Mouse (Mus musculus) liver, embryonic 14.5 days (tissue): ENCODE results near the gene Brd2. TPM values are rescaled to one million over a fixed set of nuclear protein-coding genes. Genes with fewer than 3 reads are reported as not detected.

Experiments used
- ATAC-seq: fragments of 200-750 bp; cut with Nextera tagmentation; 2 replicates; pipeline ENCODE4 v1.8.0; 2017; ENCODE audit warnings: moderate number of reproducible peaks, mild to moderate bottlenecking, moderate library complexity; ENCODE audit not compliant: insufficient read depth
- DNase-seq, 3 experiments: peaks; one replicate each; pipeline ENCODE4 v3.0.0-alpha.2; 2012 to 2013; ENCODE audit warnings: low read depth in 3 of 3, low spot score in 3 of 3
- H3K27ac ChIP-seq: fragments of 300-500 bp; sonication (generic); 2 replicates; pipeline ENCODE4 v1.5.1; 2014; ENCODE audit warnings: moderate library complexity, mild to moderate bottlenecking, control low read depth, inconsistent platforms
- H3K27me3 ChIP-seq: fragments of 300-500 bp; sonication (generic); 2 replicates; pipeline ENCODE4 v1.6.1; 2014; ENCODE audit warnings: mild to moderate bottlenecking, low read length, moderate library complexity; ENCODE audit not compliant: control insufficient read depth, insufficient read depth
- H3K36me3 ChIP-seq: fragments of 300-500 bp; sonication (generic); replicated peaks from 2 replicates; pipeline ENCODE4 v1.6.1; 2014; ENCODE audit warnings: low read depth; ENCODE audit not compliant: control insufficient read depth, insufficient read depth
- H3K4me1 ChIP-seq, 2 experiments: fragments of 200-500 bp in 1 of 2; fragments of 300-500 bp in 1 of 2; sonication (generic) in 1 of 2; replicated peaks; 2 replicates each; pipeline ENCODE4 v1.6.1; 2012 to 2014; ENCODE audit warnings: antibody characterized with exemption in 1 of 2, inconsistent platforms in 1 of 2, low read length in 1 of 2; ENCODE audit not compliant: control insufficient read depth in 2 of 2, insufficient read depth in 2 of 2
- H3K4me2 ChIP-seq: fragments of 300-500 bp; sonication (generic); 2 replicates; pipeline ENCODE4 v1.6.1; 2014; ENCODE audit warnings: low read depth, mild to moderate bottlenecking, control low read depth, moderate library complexity
- H3K4me3 ChIP-seq, 2 experiments: fragments of 200-500 bp in 1 of 2; fragments of 300-500 bp in 1 of 2; sonication (generic) in 1 of 2; 2 replicates each; pipeline ENCODE4 v1.5.1; 2012 to 2014; ENCODE audit warnings: low read depth in 2 of 2, low read length in 2 of 2, mild to moderate bottlenecking in 2 of 2, control low read depth in 1 of 2, inconsistent platforms in 1 of 2, moderate library complexity in 1 of 2; ENCODE audit not compliant: insufficient read depth in 1 of 2
- H3K9ac ChIP-seq: fragments of 300-500 bp; sonication (generic); replicated peaks from 2 replicates; pipeline ENCODE4 v1.6.1; 2014; ENCODE audit warnings: mild to moderate bottlenecking, control low read depth, moderate library complexity
- H3K9me3 ChIP-seq: fragments of 300-500 bp; sonication (generic); 2 replicates; pipeline ENCODE4 v1.6.1; 2016; ENCODE audit warnings: low read length, mixed read lengths; ENCODE audit not compliant: control insufficient read depth
- CTCF ChIP-seq: IDR thresholded peaks from 2 replicates; pipeline ENCODE4 v1.5.1; 2016; ENCODE audit warnings: antibody characterized with exemption, low read depth, control low read depth
- EP300 ChIP-seq: IDR thresholded peaks from 2 replicates; pipeline ENCODE4 v1.6.1; 2016; ENCODE audit warnings: antibody characterized with exemption, low read depth
- WGBS: fragments of 180-500 bp; shearing (Covaris S2); extraction: QIAGEN DNeasy Blood & Tissue Kit; methylation state at CpG from one replicate; pipeline ENCODE4 v1.1.7; 2014; ENCODE audit not compliant: insufficient replicate concordance; 5-methylcytosine and 5-hydroxymethylcytosine counted together
- polyA plus RNA-seq, 2 experiments: library from polyadenylated mRNA; depleted of rRNA in 1 of 2; stranded (reverse) in 1 of 2; unstranded in 1 of 2; fragments of >200 nt; fragmentation: Nextera tagmentation in 1 of 2; extraction: Ambion mirVana in 1 of 2; gene quantifications; 2 replicates each; pipeline versions ENCODE4 v1.2.1 to v1.2.3; 2012 to 2014

Gene Brd2
- polyA plus RNA-seq (2012; rRNA removed), result 46.8 and 48.7 TPM in 2 replicates
- polyA plus RNA-seq (2014; fragmentation: Nextera tagmentation; extraction: Ambion mirVana), result 28.8 and 37.5 TPM in 2 replicates

- no peaks in the 10 kb centered on the region for H3K27me3 ChIP-seq
- peak within 1 kb of the TSS; percentile 99 for H3K9ac ChIP-seq
- peaks cover 14% of the 10 kb centered on the region for H3K36me3 ChIP-seq
- under 1% methylated on average over 75 of the region's 75 CpGs for WGBS
- TF ChIP-seq EP300 (no peak; the same call in 1 of the 2 replicates), CTCF (no peak)
- peak within 1 kb of the TSS; percentile 99 for H3K27ac ChIP-seq
- peaks cover 14 to 15% of the 10 kb centered on the region in 2 experiments for H3K4me1 ChIP-seq
- H3K4me2 ChIP-seq, result peak within 1 kb of the TSS; percentile 100
- H3K9me3 ChIP-seq, result no peaks in the 10 kb centered on the region
- peak; percentile 85 to 92 (median 87) for DNase-seq
- peak; percentile 56 for ATAC-seq
- H3K4me3 ChIP-seq, result peak within 1 kb of the TSS; percentile 88 to 96
Measured at GRCm38 (mm10) chr17:34122188-34122984, at the start of gene Brd2. Gene Brd2 (minus strand): TSS chr17:34122634.

- no peak overlapping the region for H3K4me3 ChIP-seq
- no peak overlapping the region for H3K27ac ChIP-seq
- TF ChIP-seq EP300 (no peak), CTCF (peak; percentile 90)
- ATAC-seq (no peak), DNase-seq (peak; percentile 48 to 59 (median 49))
- 11% methylated on average over 13 of the region's 13 CpGs for WGBS
- peak overlapping the region; percentile 28 for H3K4me2 ChIP-seq
- no peaks in the 10 kb centered on the region for H3K9me3 ChIP-seq
- no peaks in the 10 kb centered on the region for H3K27me3 ChIP-seq
- H3K9ac ChIP-seq, result no peak overlapping the region
- no peaks in the 10 kb centered on the region for H3K36me3 ChIP-seq
- H3K4me1 ChIP-seq, result no peaks in the 10 kb centered on the region
Measured at GRCm38 (mm10) chr17:34170877-34171498, 48.6 kb upstream of the Brd2 start.

DNA sequence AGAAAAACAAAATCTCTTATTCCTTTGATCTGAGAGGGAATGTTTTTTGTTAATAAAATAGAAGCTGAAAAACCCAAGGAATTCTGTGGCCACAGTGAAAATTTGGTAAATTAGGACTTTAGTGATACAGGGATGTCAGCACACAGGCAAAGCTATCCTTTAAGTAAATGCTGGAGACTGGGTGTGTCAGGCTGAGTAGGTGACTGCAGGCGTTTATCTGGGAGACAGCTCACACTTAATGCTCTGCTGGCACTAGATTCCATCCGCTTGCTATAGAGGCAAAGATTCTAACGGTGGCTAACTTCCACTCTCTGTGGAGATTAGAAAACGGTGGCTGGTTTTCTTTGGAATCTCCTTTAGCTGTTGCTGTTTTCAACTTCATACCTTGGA lies 48.0 kb upstream of the Brd2 start:
- H3K27me3 ChIP-seq, result no peaks in the 10 kb centered on the region
- no peaks in the 10 kb centered on the region for H3K4me1 ChIP-seq
- H3K9me3 ChIP-seq, result no peaks in the 10 kb centered on the region
- H3K36me3 ChIP-seq, result no peaks in the 10 kb centered on the region
- H3K9ac ChIP-seq, result no peak overlapping the region
- no peak overlapping the region for H3K4me2 ChIP-seq
- no peak overlapping the region for H3K4me3 ChIP-seq
- no peak for TF ChIP-seq CTCF
- TF ChIP-seq EP300, result no peak
- ATAC-seq (no peak), DNase-seq (no peak)
- no peak overlapping the region for H3K27ac ChIP-seq
- WGBS, result 8% methylated on average over 4 of the region's 4 CpGs

- H3K9me3 ChIP-seq, result no peaks in the 10 kb centered on the region
- no peaks in the 10 kb centered on the region for H3K27me3 ChIP-seq
- no peak overlapping the region for H3K4me2 ChIP-seq
- no peak overlapping the region for H3K4me3 ChIP-seq
- 0 out of 4 replicates have a peak, but pooled peaks cover 0 to 2% of the 10 kb centered on the region in 2 experiments for H3K4me1 ChIP-seq
- no peak for TF ChIP-seq EP300
- peak; percentile 63 for TF ChIP-seq CTCF
- DNase-seq (no peak), ATAC-seq (no peak)
- WGBS, result 0% methylated on average over 2 of the region's 2 CpGs
- H3K9ac ChIP-seq, result no peak overlapping the region
- H3K36me3 ChIP-seq, result no peaks in the 10 kb centered on the region
- H3K27ac ChIP-seq, result no peak overlapping the region
Measured at GRCm38 (mm10) chr17:34169279-34169678, 46.8 kb upstream of the Brd2 start.
